Mouse (Mus musculus): Measurements from ENCODE around the gene Zcchc3.

DNA sequence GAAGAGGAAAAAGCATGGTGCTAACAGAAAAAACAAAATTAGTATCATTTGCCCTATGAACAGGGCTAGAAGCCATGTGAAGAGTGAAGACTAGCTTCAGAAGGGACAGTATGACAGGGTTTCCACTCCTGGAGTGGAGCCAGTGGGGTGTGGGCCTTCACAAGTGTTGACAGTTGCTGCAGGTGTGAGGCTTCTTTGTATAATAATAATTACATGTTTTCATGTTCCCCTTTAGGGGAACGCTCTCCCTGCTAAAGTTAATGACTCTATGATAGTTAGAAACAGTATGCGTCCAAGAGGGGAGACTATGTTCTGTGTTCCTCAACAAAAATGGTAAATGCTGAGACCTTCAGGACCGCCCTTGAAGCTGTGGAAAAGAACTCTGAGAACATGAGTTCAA is 959 bp upstream of the Zcchc3 start:
- TF ChIP-seq CTCF (IDR thresholded peaks at IDR 0.05; ENCODE audit: low read depth) (no peak), EP300 (optimal IDR thresholded peaks at IDR 0.05) (no peak)

Measured in stomach, postnatal 0 days (tissue).